Mouse (Mus musculus): ENCODE data around the gene Tnfsf9. TPM values are rescaled to one million over a fixed set of nuclear protein-coding genes. Genes with fewer than 3 reads are reported as not detected.

Tnfsf9 gene
- polyA plus RNA-seq, 1 experiment from 2014 or later: 9.7 TPM

DNA sequence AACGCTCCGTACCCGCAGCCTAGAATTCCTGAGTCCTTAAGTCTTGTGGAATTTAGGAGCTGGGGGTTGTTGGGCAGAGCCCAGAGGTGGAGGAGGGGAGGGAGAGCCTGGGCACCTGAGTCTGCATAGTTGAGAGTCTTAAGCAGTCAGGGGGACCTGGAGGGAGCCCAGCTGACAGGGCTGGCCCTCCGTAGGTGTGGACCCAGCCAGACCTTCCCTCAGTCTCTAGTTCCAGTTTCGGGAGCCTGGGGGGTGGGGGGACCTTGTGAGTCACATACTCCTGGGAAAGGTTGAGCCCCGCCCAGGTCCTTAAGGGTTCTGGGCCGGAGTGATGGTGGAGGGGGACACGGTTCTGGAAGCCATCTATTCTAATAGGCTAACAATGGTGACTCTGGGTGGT, 42.1 kb upstream of the Tnfsf9 start:
- Histone ChIP-seq H3K4me2 (ENCODE audit: low read length) (no peak overlapping the region), H3K27ac (ENCODE audit: low read length) (no peak overlapping the region), H3K9me3 (replicated peaks; ENCODE audit: control insufficient read depth, low read length, poor library complexity, severe bottlenecking) (no peaks in the 10 kb centered on the region), H3K9ac (ENCODE audit: low read depth, low read length) (no peak overlapping the region), H3K36me3 (ENCODE audit: control insufficient read depth, insufficient read depth, low read length) (no peaks in the 10 kb centered on the region), H3K4me3 (ENCODE audit: low read depth, low read length) (no peak overlapping the region), H3K4me1 (ENCODE audit: control insufficient read depth, insufficient read depth, low read length) (peaks cover 22% of the 10 kb centered on the region), H3K27me3 (ENCODE audit: control insufficient read depth, insufficient read depth, low read depth, low read length) (peaks cover 31% of the 10 kb centered on the region)
- no peak for ATAC-seq
- WGBS: 14% methylated on average over 8 of the region's 8 CpGs

DNA sequence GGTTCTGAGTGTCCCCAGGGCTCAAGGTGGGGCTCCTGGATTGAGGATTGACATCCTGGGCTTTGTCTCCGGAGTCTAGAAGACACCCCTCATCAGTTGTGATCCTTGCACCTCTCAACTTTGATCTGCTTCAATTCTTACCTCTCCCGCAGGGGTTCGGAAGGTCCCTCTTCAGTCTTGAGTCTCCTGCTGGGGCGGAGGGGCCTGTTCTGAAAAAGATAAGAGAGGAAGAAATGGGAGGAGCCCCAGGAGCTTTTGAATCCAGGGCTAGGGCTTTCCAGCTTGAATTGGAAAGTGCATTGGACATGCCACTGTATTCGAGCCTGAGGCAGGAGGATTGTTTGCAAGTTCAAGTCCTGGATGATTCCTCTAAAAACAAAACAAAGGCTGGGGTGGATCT, 38.2 kb upstream of the Tnfsf9 start:
- no peak overlapping the region for H3K9ac ChIP-seq (ENCODE audit: low read depth, low read length)
- H3K4me3 ChIP-seq (ENCODE audit: low read depth, low read length): no peak overlapping the region
- peaks cover 8% of the 10 kb centered on the region; the same call in 1 of the 2 replicates for H3K4me1 ChIP-seq (ENCODE audit: control insufficient read depth, insufficient read depth, low read length)
- H3K27ac ChIP-seq (ENCODE audit: low read length): no peak overlapping the region
- no peak for ATAC-seq
- no peaks in the 10 kb centered on the region for H3K36me3 ChIP-seq (ENCODE audit: control insufficient read depth, insufficient read depth, low read length)
- H3K9me3 ChIP-seq (replicated peaks; ENCODE audit: control insufficient read depth, low read length, poor library complexity, severe bottlenecking): no peaks in the 10 kb centered on the region
- H3K27me3 ChIP-seq (ENCODE audit: control insufficient read depth, insufficient read depth, low read depth, low read length): peaks cover 22% of the 10 kb centered on the region
- no peak overlapping the region for H3K4me2 ChIP-seq (ENCODE audit: low read length)
- 56% methylated on average over 5 of the region's 5 CpGs for WGBS

DNA sequence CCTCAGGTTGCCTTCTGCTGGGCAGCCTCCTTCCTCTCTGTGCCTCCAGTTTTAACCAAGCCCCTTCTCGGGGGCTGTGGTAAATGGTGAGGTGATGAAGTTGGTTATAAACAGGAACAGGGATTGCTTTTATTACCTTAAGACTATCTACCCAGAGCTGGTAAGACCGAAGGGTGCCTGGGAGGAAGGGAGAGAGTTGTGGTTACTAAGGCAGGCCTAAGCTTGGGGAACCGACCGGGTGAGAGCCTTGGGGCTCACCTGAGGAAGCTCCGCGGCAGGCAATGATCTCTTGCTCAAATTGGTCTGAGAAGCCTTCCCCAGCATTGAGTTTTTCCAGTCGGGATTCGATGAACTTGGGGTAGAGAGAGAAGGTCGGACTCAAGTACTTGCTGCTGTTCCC, 34.9 kb upstream of the Tnfsf9 start:
- H3K27ac ChIP-seq (ENCODE audit: low read length): no peak overlapping the region
- H3K36me3 ChIP-seq (ENCODE audit: control insufficient read depth, insufficient read depth, low read length): no peaks in the 10 kb centered on the region
- no peaks in the 10 kb centered on the region for H3K4me1 ChIP-seq (ENCODE audit: control insufficient read depth, insufficient read depth, low read length)
- peak overlapping the region; percentile 20 for H3K4me3 ChIP-seq (ENCODE audit: low read depth, low read length)
- ATAC-seq: no peak
- H3K27me3 ChIP-seq (ENCODE audit: control insufficient read depth, insufficient read depth, low read depth, low read length): no peaks in the 10 kb centered on the region
- WGBS: 16% methylated on average over 9 of the region's 9 CpGs
- H3K4me2 ChIP-seq (ENCODE audit: low read length): peak overlapping the region; percentile 31
- no peak overlapping the region for H3K9ac ChIP-seq (ENCODE audit: low read depth, low read length)
- H3K9me3 ChIP-seq (replicated peaks; ENCODE audit: control insufficient read depth, low read length, poor library complexity, severe bottlenecking): no peaks in the 10 kb centered on the region

DNA sequence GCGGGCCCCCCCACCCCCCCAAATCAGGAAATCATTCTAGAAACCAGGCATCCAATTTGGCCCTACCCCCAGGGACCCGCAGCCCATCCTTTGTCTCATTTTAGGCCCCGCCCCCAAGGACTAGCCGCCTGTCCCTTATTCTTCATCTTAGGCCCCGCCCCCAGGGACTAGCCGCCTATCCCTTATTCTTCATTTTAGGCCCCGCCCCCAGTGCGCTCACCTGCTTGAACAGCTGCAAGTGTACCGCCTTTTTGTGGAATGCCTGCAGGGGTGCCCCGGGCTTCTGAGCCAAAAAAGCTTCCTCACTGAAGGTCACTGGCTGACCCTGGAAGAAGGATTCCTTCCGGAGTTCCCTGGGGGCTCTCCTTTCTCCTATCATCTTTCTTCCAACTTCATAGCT, 34.4 kb upstream of the Tnfsf9 start:
- 0 out of 2 replicates have a peak, but pooled peaks have one; percentile 5 for ATAC-seq
- Histone ChIP-seq H3K36me3 (ENCODE audit: control insufficient read depth, insufficient read depth, low read length) (no peaks in the 10 kb centered on the region), H3K4me1 (ENCODE audit: control insufficient read depth, insufficient read depth, low read length) (no peaks in the 10 kb centered on the region), H3K9me3 (replicated peaks; ENCODE audit: control insufficient read depth, low read length, poor library complexity, severe bottlenecking) (no peaks in the 10 kb centered on the region), H3K4me2 (ENCODE audit: low read length) (peak overlapping the region; percentile 31), H3K9ac (ENCODE audit: low read depth, low read length) (no peak overlapping the region), H3K27me3 (ENCODE audit: control insufficient read depth, insufficient read depth, low read depth, low read length) (no peaks in the 10 kb centered on the region), H3K27ac (ENCODE audit: low read length) (no peak overlapping the region), H3K4me3 (ENCODE audit: low read depth, low read length) (peak overlapping the region; percentile 20)
- WGBS: 3% methylated on average over 11 of the region's 11 CpGs

DNA sequence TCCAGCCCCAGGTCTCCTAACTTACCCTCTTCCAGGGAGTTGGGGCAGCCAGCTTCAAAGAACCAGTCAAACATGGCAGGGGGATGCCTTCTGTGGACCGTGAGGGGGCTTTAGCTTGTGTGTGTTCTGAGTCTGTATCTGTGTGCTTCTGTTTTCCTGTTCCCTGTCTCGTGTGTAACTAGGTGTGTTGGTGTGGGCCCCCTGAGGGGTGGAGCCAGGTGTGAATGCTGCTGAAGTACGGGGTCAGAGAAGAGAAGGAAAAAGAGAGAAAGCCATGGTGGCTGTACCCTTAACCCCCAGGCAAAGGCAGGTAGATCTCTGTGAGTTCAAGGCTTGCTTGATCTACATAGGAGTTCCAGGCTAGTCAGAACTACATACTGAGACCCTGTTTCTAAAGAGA, 28.2 kb upstream of the Tnfsf9 start:
- H3K4me1 ChIP-seq (ENCODE audit: control insufficient read depth, insufficient read depth, low read length): no peaks in the 10 kb centered on the region
- no peak for ATAC-seq
- no peak overlapping the region for H3K9ac ChIP-seq (ENCODE audit: low read depth, low read length)
- peaks cover 24% of the 10 kb centered on the region for H3K36me3 ChIP-seq (ENCODE audit: control insufficient read depth, insufficient read depth, low read length)
- no peak overlapping the region for H3K27ac ChIP-seq (ENCODE audit: low read length)
- H3K4me3 ChIP-seq (ENCODE audit: low read depth, low read length): no peak overlapping the region
- WGBS: 64% methylated on average over 3 of the region's 3 CpGs
- no peak overlapping the region for H3K4me2 ChIP-seq (ENCODE audit: low read length)
- no peaks in the 10 kb centered on the region for H3K27me3 ChIP-seq (ENCODE audit: control insufficient read depth, insufficient read depth, low read depth, low read length)
- H3K9me3 ChIP-seq (replicated peaks; ENCODE audit: control insufficient read depth, low read length, poor library complexity, severe bottlenecking): no peaks in the 10 kb centered on the region

DNA sequence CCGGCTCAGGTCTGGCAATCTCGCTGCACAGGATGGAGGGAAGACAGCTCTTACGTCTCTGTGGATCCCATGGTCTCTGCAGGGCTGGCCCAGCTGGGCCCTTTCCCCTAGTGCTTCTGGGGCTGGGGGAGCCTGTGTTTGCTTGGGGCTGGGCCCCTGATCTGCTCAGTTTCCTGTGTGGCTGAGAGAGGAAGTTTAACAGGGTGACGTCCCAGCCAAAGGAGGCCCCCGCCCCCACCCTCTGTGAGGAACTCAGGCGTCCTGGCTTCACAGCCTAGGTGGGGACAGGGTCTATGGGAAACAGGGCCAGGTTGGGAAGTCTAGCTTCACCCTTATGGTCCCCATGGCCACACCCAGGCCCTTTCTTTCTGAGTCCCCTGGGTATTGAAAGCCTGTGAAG, 26.8 kb upstream of the Tnfsf9 start, which contains the start of gene Dennd1c:
TSS of gene Dennd1c (minus strand) at position 179 of the 400 bp plus-strand sequence.
- no peaks in the 10 kb centered on the region for H3K27me3 ChIP-seq (ENCODE audit: control insufficient read depth, insufficient read depth, low read depth, low read length)
- H3K27ac ChIP-seq (ENCODE audit: low read length): no peak within 1 kb of the TSS
- peaks cover 2% of the 10 kb centered on the region for H3K4me1 ChIP-seq (ENCODE audit: control insufficient read depth, insufficient read depth, low read length)
- ATAC-seq: peak; percentile 27; the same call in 1 of the 2 replicates
- no peaks in the 10 kb centered on the region for H3K9me3 ChIP-seq (replicated peaks; ENCODE audit: control insufficient read depth, low read length, poor library complexity, severe bottlenecking)
- H3K4me3 ChIP-seq (ENCODE audit: low read depth, low read length): no peak within 1 kb of the TSS
- no peak within 1 kb of the TSS for H3K9ac ChIP-seq (ENCODE audit: low read depth, low read length)
- 53% methylated on average over 6 of the region's 6 CpGs for WGBS
- H3K4me2 ChIP-seq (ENCODE audit: low read length): no peak within 1 kb of the TSS
- peaks cover 24% of the 10 kb centered on the region for H3K36me3 ChIP-seq (ENCODE audit: control insufficient read depth, insufficient read depth, low read length)

DNA sequence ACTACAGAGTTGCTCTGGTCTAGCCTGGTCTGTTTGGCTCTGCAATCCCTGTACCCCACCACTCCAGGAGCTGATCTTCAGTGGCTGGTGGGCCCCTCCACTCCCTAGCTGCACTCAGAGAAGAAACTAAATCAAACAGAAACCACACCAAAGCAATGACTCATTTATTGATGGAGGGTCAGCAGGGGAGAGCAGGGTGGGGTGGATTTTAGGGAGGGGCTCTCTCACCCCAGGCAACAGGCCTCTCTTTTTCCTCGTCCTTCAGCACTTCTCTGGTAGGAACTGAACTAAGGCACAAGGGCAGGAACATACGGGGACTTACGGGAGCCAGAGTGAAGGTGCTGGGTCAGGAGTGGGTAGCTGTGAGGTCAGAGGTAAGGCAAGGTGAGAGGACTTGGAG, 25.2 kb upstream of the Tnfsf9 start:
- no peak overlapping the region for H3K27ac ChIP-seq (ENCODE audit: low read length)
- H3K4me2 ChIP-seq (ENCODE audit: low read length): no peak overlapping the region
- peaks cover 31% of the 10 kb centered on the region for H3K36me3 ChIP-seq (ENCODE audit: control insufficient read depth, insufficient read depth, low read length)
- H3K4me1 ChIP-seq (ENCODE audit: control insufficient read depth, insufficient read depth, low read length): peaks cover 5% of the 10 kb centered on the region
- no peak overlapping the region for H3K9ac ChIP-seq (ENCODE audit: low read depth, low read length)
- H3K4me3 ChIP-seq (ENCODE audit: low read depth, low read length): no peak overlapping the region
- no peaks in the 10 kb centered on the region for H3K27me3 ChIP-seq (ENCODE audit: control insufficient read depth, insufficient read depth, low read depth, low read length)
- 85% methylated on average over 3 of the region's 3 CpGs for WGBS
- no peaks in the 10 kb centered on the region for H3K9me3 ChIP-seq (replicated peaks; ENCODE audit: control insufficient read depth, low read length, poor library complexity, severe bottlenecking)
- no peak for ATAC-seq

DNA sequence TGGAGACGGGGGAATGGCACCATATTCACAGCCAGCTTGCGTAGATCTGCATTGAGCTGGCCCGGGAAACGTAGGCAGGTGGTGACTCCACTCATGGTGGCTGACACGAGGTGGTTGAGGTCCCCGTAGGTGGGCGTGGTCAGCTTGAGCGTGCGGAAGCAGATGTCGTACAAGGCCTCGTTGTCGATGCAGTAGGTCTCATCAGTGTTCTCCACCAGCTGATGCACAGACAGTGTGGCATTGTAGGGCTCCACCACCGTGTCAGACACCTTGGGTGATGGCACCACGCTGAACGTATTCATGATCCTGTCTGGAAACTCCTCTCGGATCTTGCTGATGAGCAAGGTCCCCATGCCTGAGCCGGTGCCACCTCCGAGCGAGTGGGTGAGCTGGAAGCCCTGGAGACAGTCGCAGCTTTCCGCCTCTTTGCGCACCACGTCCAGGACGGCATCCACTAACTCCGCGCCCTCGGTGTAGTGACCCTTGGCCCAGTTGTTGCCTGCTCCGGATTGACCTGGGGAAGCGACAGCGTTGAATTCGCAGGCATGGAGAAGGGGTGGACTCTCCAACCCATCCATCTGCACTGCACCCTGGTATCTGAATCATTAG, 23.8 kb upstream of the Tnfsf9 start:
- WGBS: 96% methylated on average over 31 of the region's 31 CpGs
- Histone ChIP-seq H3K4me3 (ENCODE audit: low read depth, low read length) (no peak overlapping the region), H3K9me3 (replicated peaks; ENCODE audit: control insufficient read depth, low read length, poor library complexity, severe bottlenecking) (no peaks in the 10 kb centered on the region), H3K27ac (ENCODE audit: low read length) (no peak overlapping the region), H3K4me1 (ENCODE audit: control insufficient read depth, insufficient read depth, low read length) (peaks cover 11% of the 10 kb centered on the region), H3K27me3 (ENCODE audit: control insufficient read depth, insufficient read depth, low read depth, low read length) (no peaks in the 10 kb centered on the region), H3K4me2 (ENCODE audit: low read length) (no peak overlapping the region), H3K9ac (ENCODE audit: low read depth, low read length) (no peak overlapping the region), H3K36me3 (ENCODE audit: control insufficient read depth, insufficient read depth, low read length) (peaks cover 37% of the 10 kb centered on the region)
- ATAC-seq: no peak

DNA sequence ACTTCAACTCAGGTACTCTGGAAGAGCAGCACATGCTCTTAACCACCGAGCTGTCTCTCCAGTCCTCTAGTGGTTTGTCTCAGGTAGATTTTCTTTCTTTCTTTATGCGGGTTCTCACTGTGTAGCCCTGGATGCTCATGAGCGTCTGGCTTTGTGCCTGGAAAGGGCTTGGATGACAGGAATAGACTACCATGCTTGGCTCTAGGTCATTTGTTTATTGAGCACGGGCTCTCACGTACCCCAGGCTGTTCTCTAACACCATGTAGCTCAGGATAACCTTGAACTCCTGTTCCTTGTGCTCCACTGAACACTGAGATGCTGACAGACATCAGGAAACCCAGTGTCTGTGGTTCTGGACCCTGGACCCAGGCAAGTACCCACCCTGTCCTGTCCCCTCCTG, 22.6 kb upstream of the Tnfsf9 start:
- Histone ChIP-seq H3K4me1 (ENCODE audit: control insufficient read depth, insufficient read depth, low read length) (peaks cover 12% of the 10 kb centered on the region), H3K9me3 (replicated peaks; ENCODE audit: control insufficient read depth, low read length, poor library complexity, severe bottlenecking) (no peaks in the 10 kb centered on the region), H3K27ac (ENCODE audit: low read length) (no peak overlapping the region), H3K36me3 (ENCODE audit: control insufficient read depth, insufficient read depth, low read length) (peaks cover 37% of the 10 kb centered on the region), H3K4me3 (ENCODE audit: low read depth, low read length) (no peak overlapping the region), H3K27me3 (ENCODE audit: control insufficient read depth, insufficient read depth, low read depth, low read length) (no peaks in the 10 kb centered on the region), H3K9ac (ENCODE audit: low read depth, low read length) (no peak overlapping the region), H3K4me2 (ENCODE audit: low read length) (no peak overlapping the region)
- no peak for ATAC-seq
- WGBS: 85% methylated on average over 5 of the region's 5 CpGs

All from midbrain, embryonic 16.5 days (tissue).